Mouse (Mus musculus) C2C12 (cell line): ENCODE measurements around the gene Igfn1. TPM values are rescaled to one million over a fixed set of nuclear protein-coding genes. Genes with fewer than 3 reads are reported as not detected.
A peak's percentile ranks its signal among the peaks of the same experiment; 100 is the strongest.

ENCODE experiments used
- H3K27me3 ChIP-seq: one replicate; pipeline ENCODE4 v1.6.1; 2011; ENCODE audit not compliant: control insufficient read depth, insufficient read depth, insufficient read length
- H3K36me3 ChIP-seq: one replicate; pipeline ENCODE4 v1.6.1; 2011; ENCODE audit not compliant: control insufficient read depth, insufficient read depth
- H3K4me3 ChIP-seq: one replicate; pipeline ENCODE4 v1.5.1; 2011; ENCODE audit warnings: mild to moderate bottlenecking, control low read depth; ENCODE audit not compliant: poor library complexity, insufficient read depth, severe bottlenecking
- H3K79me2 ChIP-seq: one replicate; pipeline ENCODE4 v1.6.1; 2011; ENCODE audit not compliant: control insufficient read depth, insufficient read depth
- H3K79me3 ChIP-seq: one replicate; pipeline ENCODE4 v1.6.1; 2011; ENCODE audit warnings: low read depth, control low read depth
- H3ac ChIP-seq: one replicate; pipeline ENCODE3; 2011; ENCODE audit warnings: low read depth; ENCODE audit not compliant: control insufficient read depth, insufficient read length
- CEBPB ChIP-seq: IDR thresholded peaks from one replicate; pipeline ENCODE4 v1.6.1; 2011; ENCODE audit warnings: low read depth, mild to moderate bottlenecking, control low read depth, moderate library complexity
- CTCF ChIP-seq: IDR thresholded peaks from one replicate; pipeline ENCODE4 v1.5.1; 2011; ENCODE audit not compliant: control insufficient read depth, insufficient read depth, insufficient read length
- FOSL1 ChIP-seq: IDR thresholded peaks from one replicate; pipeline ENCODE4 v1.8.0; 2011; ENCODE audit warnings: mild to moderate bottlenecking, low read length; ENCODE audit not compliant: poor library complexity, insufficient read depth, severe bottlenecking
- MAX ChIP-seq: IDR thresholded peaks from one replicate; pipeline ENCODE4 v1.6.1; 2011; ENCODE audit warnings: mild to moderate bottlenecking, control low read depth
- MYOD1 ChIP-seq: IDR thresholded peaks from one replicate; pipeline ENCODE4 v1.6.1; 2011; ENCODE audit warnings: low read depth; ENCODE audit not compliant: control insufficient read depth, insufficient read length
- MYOG ChIP-seq: IDR thresholded peaks from one replicate; pipeline ENCODE4 v1.6.1; 2011; ENCODE audit not compliant: control insufficient read depth, insufficient read length; ENCODE audit errors: extremely low read depth
- USF1 ChIP-seq: IDR thresholded peaks from one replicate; pipeline ENCODE4 v1.6.1; 2011; ENCODE audit warnings: low read depth, mild to moderate bottlenecking, control low read depth, moderate library complexity
- polyA plus RNA-seq: library from polyadenylated mRNA; unstranded; fragments of >200 nt; fragmentation: generic; extraction: Trizol; gene quantifications from one replicate; pipeline ENCODE4 v1.2.1, GENCODE M21; 2012; ENCODE audit warnings: missing spikeins

The Igfn1 gene
- polyA plus RNA-seq, 1 experiment, result 0.06 TPM

GRCm38 (mm10) chr1:135948871-135949270, 57.3 kb downstream of the Igfn1 start:
- H3K79me2 ChIP-seq, result no peaks in the 10 kb centered on the region
- no peaks in the 10 kb centered on the region for H3K79me3 ChIP-seq
- H3K4me3 ChIP-seq, result no peak overlapping the region
- no peaks in the 10 kb centered on the region for H3K36me3 ChIP-seq
- no peak overlapping the region for H3ac ChIP-seq
- TF ChIP-seq FOSL1 (no peak), USF1 (no peak), MYOG (no peak), CEBPB (no peak), MAX (no peak), CTCF (no peak), MYOD1 (no peak)
- peaks cover 14% of the 10 kb centered on the region for H3K27me3 ChIP-seq

- no peaks in the 10 kb centered on the region for H3K79me2 ChIP-seq
- no peak overlapping the region for H3ac ChIP-seq
- H3K4me3 ChIP-seq, result no peak overlapping the region
- TF ChIP-seq FOSL1 (no peak), USF1 (no peak), MYOG (no peak), MAX (no peak), CTCF (no peak), MYOD1 (no peak), CEBPB (no peak)
- H3K27me3 ChIP-seq, result peaks cover 2% of the 10 kb centered on the region
- H3K36me3 ChIP-seq, result no peaks in the 10 kb centered on the region
- no peaks in the 10 kb centered on the region for H3K79me3 ChIP-seq
These were observed 59.9 kb downstream of the Igfn1 start for GRCm38 (mm10) chr1:135946247-135946646.

GRCm38 (mm10) chr1:135945711-135946110, 60.4 kb downstream of the Igfn1 start:
- no peak overlapping the region for H3ac ChIP-seq
- H3K27me3 ChIP-seq, result no peaks in the 10 kb centered on the region
- TF ChIP-seq MYOG, result no peak
- peak; percentile 33 for TF ChIP-seq CTCF
- peak; percentile 47 for TF ChIP-seq MAX
- TF ChIP-seq FOSL1, result no peak
- no peak for TF ChIP-seq MYOD1
- no peaks in the 10 kb centered on the region for H3K36me3 ChIP-seq
- no peaks in the 10 kb centered on the region for H3K79me2 ChIP-seq
- no peaks in the 10 kb centered on the region for H3K79me3 ChIP-seq
- H3K4me3 ChIP-seq, result no peak overlapping the region

GRCm38 (mm10) chr1:135944526-135945259, 61.4 kb downstream of the Igfn1 start:
- H3K79me3 ChIP-seq, result no peaks in the 10 kb centered on the region
- no peaks in the 10 kb centered on the region for H3K79me2 ChIP-seq
- TF ChIP-seq MAX, result no peak
- TF ChIP-seq CEBPB, result no peak
- no peak for TF ChIP-seq FOSL1
- no peak for TF ChIP-seq USF1
- peak; percentile 55 for TF ChIP-seq CTCF
- no peak for TF ChIP-seq MYOD1
- no peak for TF ChIP-seq MYOG
- no peak overlapping the region for H3ac ChIP-seq
- H3K4me3 ChIP-seq, result no peak overlapping the region
- no peaks in the 10 kb centered on the region for H3K27me3 ChIP-seq
- H3K36me3 ChIP-seq, result no peaks in the 10 kb centered on the region

GRCm38 (mm10) chr1:135943713-135944112, 62.4 kb downstream of the Igfn1 start:
- Histone ChIP-seq H3K36me3 (no peaks in the 10 kb centered on the region), H3K4me3 (no peak overlapping the region), H3K79me2 (no peaks in the 10 kb centered on the region), H3K79me3 (no peaks in the 10 kb centered on the region), H3K27me3 (no peaks in the 10 kb centered on the region), H3ac (no peak overlapping the region)
- TF ChIP-seq FOSL1, result no peak
- no peak for TF ChIP-seq MYOD1
- no peak for TF ChIP-seq CTCF
- no peak for TF ChIP-seq MAX
- no peak for TF ChIP-seq MYOG
- TF ChIP-seq USF1, result no peak
- TF ChIP-seq CEBPB, result no peak

- Histone ChIP-seq H3ac (no peak overlapping the region), H3K79me3 (no peaks in the 10 kb centered on the region), H3K79me2 (no peaks in the 10 kb centered on the region), H3K36me3 (no peaks in the 10 kb centered on the region), H3K4me3 (no peak overlapping the region), H3K27me3 (no peaks in the 10 kb centered on the region)
- TF ChIP-seq MAX (no peak), MYOD1 (no peak), MYOG (no peak), USF1 (no peak), FOSL1 (no peak), CTCF (no peak), CEBPB (no peak)
These were observed 64.0 kb downstream of the Igfn1 start for GRCm38 (mm10) chr1:135942116-135942515.
